Mouse (Mus musculus): Measurements from ENCODE around the gene Psip1.
A peak's percentile ranks its signal among the peaks of the same experiment; 100 is the strongest.
"Not testable (repeated sequence)": the region's sequence is repeated elsewhere in the genome, so short reads cannot be mapped to it uniquely, and the experiment has no call there.

Psip1 gene

DNA sequence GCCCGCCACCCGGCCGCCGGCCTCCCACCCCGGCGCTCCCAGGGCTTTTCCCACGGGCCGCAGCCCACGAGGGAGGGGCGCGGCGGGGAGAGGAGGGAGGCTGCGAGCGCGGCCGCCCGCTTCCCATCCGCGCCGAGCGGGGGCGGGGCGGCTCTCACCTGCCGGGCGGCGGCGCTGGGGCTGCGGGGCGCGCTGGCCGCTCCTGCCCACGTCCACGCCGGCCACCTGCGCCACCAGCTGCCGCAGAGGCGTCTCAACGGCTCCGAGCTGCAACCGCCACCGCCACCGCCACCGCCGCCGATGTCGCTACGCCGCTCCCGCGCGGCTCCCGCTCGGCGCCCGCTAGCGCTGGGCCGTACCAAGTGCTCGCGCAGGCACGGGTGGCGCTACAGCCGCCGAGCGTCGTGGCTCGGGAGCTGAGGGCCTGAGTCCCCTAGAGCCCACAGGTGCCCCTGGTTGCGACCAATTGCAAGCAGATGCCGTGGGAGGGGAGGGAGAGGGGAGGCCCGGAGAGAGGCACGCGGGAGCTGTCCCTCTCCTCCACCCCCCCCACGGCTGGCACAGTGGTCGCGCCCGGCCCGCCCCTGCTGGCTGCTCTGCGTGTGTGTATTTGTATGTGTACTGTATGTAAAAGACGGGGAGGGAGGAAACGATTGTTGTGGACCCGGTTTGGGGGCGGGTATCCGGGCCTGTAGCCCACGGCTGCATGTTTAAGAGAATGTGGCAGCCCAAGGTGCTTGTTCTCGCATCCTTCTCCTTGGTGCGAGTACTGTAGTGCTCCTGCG lies at the start of gene Psip1:
Gene Psip1, minus strand, starts transcription at position 343 of the 785 bp plus-strand sequence.
- DNase-seq = peak; percentile 92 to 93

DNA sequence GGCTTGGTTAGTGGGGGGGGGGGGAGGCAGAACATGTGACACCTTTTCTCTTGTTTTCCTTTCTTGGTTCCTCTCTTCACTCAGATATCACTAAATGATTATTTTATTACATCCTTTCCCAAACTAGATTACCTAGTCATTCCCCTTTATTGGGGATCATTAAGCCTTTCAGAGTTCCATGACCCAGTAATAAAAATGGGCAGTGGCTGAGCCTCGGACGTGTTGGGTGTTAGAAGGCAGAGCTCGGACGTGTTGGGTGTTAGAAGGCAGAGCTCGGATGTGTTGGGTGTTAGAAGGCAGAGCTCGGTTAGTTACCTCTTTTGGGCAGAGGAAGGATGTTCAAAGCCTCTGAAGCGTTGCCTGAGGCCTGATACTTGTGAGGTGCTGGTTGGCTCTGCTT lies 47.8 kb upstream of the Psip1 start:
- DNase-seq = no peak

DNA sequence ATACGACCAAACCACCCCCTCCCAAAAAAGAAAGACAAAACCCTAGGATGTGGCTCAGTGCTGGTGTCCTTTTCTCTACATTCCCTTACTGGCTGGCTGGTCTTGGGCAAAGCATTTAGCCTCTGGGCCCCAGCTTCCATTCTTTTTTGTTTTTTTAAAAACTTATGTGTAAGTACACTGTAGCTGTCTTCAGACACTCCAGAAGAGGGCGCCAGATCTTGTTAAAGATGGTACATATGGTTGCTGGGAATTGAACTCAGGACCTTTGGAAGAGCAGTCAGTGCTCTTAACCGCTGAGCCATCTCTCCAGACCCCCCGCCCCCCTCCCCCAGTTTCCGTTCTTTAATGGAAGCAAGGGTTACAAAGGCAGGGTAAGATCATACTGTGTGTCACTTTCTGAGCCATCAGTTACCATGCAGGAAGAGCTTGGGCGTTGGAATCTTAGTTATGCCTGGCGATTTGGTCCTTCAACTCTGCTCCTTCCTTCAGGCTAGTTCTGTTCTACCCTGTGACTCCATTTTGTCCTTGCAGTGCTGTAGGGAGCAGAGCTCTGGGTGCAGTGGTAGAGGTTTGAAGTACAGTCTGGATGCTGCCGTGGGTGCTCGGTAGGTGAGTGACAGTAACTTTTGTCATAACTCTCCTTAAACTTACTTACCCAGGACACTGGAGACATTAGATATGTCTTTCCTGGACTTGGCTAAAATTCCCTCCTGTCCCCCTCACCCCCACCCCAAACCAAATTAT lies 47.1 kb upstream of the Psip1 start:
- DNase-seq = peak in 1 of 2 experiments; percentile 12

DNA sequence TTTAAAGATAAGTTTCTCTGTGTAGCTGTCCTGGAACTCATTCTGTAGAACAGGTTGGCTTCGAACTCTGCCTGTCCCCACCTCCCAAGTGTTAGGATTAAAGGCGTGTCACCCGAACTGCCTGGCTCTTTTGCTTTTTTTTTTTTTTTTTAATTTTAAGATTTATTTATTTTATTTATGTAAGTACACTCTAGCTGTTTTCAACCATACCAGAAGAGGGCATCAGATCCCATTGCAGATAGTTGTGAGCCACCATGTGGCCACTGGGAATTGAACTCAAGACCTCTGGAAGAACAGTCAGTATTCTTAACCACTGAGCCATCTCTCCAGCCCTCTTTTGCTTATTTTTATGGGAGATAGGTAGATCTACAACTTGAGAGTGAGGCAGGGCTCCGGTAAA lies 43.8 kb upstream of the Psip1 start:
- not testable (repeated sequence) for DNase-seq

DNA sequence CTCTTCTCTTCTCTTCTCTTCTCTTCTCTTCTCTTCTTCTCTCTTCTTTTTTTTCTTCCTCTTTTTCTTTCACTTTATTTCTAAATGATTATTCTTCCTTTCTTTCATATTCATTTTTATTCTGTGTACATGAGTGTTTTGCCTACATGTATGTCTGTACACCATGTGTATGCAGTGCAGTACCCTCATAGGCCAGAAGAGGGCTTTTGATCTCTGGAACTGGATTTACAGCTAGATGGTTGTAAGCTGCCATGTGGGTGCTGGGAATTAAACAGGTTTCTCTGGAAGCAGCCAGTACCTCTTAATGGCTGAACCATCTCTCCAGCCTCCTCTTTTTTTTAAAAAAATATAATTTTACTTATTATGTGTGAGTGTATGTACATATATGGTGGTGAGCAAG lies 41.7 kb upstream of the Psip1 start:
- DNase-seq = peak; percentile 72 to 78

DNA sequence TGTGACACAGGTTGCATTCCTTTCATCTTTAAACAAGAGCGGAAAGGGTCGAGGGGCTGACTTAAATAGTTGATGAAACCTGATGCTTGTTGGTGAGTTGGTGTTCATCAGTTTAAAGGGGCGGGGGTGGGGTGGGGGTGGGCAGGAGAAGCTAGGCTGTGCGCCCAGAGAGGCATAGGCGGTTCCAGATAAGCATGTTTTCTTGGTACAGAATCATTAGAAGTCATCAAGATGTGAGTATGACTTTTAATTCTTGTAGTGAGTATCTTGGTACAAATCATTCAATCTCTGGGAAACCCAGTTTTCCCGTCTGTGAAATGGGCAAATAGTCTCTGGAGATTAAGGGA lies 40.7 kb upstream of the Psip1 start:
- no peak for DNase-seq

DNA sequence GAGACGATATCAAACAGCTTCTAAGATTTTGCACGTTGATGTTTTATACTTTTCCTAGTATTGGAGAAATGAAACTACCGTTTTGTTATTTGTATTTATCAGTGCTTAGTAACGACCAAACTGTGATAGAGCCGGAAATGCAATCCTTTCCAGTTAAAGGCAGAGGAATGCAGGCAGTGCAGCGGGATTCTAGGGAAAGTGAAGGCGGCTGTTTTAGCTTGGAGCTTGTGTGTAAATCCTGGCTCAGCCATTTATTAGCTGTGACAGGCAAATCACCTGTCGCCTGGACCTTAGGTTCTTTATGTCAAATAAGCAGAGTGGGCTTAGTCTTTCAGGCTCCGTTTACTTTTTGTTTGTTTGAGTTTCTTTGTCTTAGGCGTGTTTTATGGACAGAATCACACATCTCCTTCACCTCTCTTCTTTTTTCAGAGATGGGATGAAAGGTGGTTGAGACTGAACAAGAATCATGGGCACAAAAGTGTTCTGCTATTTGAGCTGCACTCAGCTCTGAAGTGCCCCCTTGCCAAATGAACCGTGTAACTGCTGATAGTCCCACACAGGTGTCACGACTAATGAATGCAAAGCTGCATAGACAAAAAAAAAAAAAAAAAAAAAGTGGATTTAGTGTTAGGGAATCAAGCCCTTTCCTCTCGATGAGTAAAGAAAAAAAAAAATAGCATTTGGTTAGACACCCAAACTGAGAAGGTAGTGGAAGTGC lies 40.2 kb upstream of the Psip1 start:
- DNase-seq = no peak

DNA sequence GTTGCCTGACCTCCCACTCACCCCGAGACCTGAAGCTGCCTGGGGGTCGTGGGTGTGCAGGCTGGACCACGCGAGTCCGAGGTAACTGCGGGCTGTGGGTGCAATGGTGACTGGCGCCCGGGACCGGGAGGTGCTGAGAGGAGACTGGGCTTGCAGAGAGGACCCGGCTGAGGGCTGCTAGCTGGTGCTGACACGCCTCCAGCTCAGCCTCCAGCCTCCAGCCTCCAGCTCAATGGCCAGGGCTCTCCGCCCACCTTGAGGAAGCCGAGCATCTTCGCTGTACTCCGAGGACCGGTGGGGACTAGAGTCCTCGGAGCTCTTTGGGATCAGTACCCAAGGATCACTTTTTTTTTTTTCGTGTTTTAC lies 39.4 kb upstream of the Psip1 start:
- DNase-seq = no peak

DNA sequence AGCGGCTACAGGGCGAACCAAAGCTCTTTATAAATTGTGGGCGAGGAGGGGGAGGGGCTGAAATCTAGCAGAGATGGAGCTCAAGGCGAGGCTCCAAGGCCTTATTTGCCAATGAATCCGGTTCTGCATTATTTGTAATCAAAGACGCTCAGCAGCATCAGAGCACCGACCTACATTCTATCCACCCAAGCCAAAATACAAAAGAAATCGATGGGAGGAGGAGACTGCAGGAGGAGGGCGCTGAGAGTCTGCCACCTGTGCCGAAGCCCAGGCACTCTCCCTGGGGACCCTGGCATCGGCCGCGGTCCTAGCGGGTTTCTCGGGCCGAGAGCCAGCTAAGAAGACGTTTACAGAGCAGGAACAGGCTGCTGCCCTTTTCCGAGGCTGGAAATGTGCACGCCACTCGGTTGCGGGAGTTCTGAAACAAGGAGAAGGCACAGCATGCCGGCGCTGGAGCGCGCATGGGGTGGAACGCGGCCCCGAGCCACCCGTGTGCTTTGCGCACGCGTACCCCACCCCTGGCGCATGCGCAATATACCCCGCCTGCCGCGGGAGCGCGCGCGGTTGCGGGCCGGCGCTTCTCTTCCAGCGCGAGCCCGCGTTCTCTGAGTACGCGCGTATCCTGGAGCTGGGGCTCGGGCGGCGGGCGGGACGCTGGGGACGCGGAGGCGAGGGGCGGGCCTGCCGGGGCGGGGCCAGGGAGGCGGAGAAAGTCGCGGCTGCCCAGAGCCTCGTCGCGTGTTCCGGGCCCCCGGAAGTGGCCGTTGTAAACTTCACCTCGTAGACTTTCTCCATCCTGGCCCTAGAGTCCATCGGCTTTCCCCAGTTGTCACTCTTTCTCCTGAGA lies 38.8 kb upstream of the Psip1 start, which contains the start of gene Ccdc171:
Gene Ccdc171, plus strand, starts transcription at position 703 of the 847 bp plus-strand sequence.
- peak; percentile 96 for DNase-seq

DNA sequence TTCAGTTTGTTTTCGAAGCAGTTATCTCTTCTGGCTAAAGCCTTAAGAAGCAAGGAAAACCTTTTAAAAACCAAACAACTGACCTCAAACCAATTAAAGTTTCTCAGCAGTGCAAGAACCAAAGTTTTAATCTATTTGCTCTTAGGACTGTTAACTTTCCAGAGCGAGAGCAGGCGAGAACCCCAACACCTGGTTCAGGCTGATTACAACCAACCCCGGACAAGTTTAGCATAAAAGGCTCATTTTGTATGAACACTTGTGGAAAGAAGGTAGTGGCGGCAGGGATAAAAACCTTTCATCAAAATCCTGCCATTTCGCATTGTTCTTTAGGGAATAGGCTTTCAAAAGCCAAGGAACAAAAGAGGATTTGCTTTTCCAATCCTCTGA lies 38.2 kb upstream of the Psip1 start:
- DNase-seq = no peak

DNA sequence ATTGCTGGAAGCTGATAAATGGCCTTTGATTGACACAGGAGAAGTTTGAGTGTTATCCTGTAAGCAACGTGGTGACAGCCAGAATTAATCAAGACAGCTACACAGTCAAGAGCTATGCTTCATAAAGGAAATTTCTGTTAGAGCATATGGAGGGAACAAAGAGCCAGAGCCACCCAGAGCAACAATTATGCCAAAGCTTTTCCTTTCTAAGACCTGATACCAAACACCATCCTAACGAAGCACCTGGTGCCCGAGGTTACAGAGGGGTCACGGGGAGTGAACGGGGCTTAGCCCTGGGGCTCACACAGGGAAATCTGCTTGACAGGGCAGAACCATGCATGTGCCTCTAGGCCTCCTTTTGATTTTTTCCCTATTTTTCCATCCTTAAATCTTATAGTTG lies 35.8 kb upstream of the Psip1 start:
- no peak for DNase-seq

DNA sequence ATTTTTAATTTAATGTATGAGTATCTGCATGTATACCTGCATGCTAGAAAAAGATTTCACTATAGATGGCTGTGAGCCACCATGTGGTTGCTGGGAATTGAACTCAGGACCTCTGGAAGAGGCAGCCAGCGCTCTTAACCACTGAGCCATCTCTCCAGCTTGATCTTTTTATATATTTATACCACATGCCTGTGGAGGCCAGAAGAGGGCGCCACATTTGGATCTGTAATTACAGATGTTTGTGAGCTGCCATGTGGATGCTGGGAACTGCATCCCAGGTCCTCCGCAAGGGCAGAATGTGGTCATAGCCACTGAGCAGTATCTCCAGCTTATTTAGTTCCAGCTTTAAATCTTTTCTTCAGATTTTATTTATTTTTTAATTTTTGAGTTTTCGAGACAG lies 34.0 kb upstream of the Psip1 start:
- DNase-seq = peak in 1 of 2 experiments; percentile 15

DNA sequence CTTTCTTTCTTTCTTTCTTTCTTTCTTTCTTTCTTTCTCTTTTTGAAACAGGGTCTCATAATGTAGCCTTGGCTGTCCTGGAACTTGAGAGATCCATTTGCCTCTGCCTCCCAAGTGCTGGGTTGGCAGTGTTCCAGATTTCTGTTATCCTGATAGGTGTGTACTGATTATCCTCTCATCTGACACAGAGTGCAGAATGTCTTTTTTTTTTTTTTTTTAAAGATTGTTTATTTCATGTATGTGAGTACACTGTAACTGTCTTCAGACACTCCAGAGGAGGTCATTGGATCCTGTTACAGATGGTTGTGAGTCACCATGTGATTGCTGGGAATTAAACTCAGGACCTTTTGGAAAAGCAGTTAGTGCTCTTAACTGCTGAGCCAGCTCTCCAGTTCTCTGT lies 33.5 kb upstream of the Psip1 start:
- DNase-seq = no peak

DNA sequence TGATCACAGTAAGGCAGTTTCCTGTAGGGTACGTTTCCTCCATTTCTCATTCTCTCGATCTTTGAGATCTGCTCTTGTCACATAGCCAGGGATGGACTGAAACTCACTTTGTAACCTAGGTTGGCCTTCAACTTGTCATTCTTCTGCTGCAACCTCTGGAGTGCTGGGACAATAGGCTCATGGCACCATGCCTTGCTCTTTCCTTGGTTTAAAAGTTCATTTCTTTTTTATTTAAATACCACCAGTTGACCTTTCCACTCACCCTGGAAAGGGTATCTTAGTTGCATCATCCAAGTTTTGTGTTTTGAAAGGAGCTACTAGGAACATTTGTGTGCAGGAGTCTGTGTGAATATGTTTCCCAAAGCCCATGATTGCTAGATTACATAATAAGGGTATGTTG lies 32.9 kb upstream of the Psip1 start:
- DNase-seq = no peak

DNA sequence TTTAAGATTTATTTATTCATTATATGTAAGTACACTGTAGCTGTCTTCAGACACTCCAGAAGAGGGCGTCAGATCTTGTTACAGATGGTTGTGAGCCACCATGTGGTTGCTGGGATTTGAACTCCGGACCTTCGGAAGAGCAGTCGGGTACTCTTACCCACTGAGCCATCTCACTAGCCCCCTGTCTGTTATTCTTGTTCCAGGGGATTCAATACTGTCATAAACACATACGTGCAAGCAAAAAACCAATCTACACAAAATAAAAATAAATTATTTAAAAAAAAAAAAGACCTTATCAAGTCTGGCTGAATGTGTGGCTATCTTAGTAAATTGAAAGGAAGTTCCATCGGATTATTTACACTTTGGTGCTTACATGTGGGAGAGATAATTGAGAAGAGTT lies 29.9 kb upstream of the Psip1 start:
- DNase-seq = not testable (repeated sequence)

DNA sequence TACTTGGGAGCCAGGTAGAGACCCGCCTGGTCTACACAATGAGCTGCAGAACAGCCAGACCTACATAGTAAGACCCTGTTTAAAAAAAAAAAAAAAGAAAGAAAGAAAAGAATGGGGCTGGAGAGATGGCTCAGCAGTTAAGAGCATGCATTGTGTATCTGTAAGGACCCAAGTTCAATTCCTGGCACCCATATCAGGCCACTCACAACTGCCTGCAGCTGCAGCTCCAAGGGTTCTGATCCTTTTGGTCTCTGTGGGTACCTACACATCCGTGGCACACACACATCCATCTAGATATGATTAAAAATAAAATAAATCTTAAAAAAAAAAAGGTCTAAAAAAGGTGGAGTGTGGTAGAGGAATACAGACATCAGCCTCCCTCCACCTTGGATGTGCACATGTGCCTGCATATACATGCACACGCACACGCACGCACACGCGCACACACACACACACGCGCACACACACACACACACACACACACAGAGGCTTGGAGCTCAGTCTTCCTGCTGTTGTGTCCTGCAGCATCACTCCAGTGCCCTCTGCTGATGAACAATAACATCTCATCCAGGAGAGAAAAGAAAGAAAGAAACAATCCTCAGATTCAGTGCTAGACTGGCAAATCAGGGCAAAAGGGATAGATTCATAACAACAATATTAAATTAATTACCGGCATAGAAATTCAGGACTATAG lies 28.9 kb upstream of the Psip1 start:
- DNase-seq = no peak

DNA sequence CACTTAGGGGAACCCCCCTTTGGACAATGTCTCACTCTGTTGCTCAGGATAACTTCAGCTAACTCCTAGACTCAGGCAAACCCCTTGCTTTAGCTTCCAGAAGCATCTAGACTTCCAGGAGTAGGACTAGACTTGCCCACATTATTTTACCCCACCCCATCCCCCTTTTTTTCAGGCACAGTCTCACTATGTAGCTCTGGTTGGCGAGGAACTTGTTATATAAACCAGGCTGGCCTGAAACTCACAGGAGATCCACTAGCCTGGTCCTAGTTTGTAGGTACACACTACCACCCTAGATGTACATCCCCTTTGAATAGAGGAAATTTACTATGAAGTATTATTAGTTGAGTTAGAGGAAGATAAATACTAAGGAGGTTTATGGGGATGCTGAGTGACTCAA lies 27.9 kb upstream of the Psip1 start:
- no peak for DNase-seq

DNA sequence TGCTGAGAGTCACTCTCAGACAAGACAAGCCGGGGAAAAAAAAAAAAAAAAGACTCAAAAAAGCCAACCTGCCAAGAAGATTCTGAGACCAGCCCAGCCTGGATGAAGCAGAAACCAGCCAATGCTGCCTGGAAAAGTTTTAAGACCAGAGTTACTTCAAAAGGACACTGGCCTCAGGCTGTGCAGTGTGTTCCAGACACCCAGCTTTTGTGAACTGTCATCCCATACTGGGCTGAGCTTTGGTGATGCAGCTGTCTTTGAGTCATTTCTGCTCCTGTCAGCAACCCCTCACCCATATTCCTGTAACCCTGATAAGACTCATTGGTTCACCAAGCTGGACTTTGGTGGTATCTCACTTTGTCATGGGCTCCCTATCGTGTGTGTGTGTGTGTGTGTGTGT lies 26.4 kb upstream of the Psip1 start:
- DNase-seq = no peak

DNA sequence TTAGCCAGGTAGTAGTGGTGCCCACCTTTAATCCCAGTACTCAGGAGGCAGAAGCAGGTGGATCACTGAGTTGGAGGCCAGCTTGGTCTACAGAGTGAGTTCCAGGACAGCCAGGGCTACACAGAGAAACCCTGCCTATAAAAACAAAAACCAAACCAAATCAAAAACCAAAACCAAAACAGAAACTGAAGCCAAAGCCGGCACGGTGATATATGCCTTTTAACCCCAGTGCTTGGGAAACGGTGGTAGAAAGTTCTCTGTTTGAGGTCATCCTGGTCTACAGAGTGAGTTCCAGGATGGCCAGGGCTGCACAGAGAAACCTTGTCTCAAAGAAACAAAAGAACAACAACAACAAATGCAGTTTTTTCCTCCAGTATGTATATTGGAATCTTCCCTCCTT lies 26.0 kb upstream of the Psip1 start:
- no peak for DNase-seq

DNA sequence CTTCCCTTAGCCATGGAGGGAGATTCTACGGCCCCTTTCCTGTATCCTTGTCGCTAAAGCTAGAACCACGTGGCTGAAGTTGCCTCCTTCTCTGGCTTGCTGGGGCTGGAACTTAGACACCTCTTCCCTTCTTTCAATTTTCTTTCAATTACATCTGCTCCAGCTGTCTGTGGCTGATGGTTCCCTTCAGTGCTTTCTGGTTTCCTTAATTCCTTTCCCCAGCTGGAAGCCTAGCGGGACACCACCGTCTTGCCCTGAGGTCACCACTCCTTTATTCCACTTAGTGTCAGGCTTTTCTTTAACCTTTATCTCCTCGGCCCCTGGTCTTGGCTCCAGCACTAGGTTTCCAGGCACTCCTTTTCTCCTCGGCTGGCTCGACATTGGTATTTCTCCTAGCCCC lies 24.8 kb upstream of the Psip1 start:
- no peak for DNase-seq

DNA sequence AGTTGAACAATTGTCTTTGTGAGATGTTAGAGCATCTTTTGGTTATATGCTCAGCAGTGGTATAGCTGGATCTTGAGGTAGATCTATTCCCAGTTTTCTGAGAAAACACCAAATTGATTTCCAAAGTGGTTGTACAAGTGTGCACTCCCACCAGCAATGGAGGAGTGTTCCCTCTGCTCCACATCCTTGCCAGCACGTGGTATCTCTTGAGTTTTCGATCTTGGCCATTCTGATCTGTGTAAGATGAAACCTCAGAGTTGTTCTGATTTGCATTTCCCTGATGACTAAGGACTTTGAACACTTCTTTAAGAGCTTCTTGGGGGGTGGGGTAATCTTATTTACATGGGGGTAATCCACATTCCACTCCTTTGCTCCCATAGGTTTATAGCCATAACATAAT lies 23.3 kb upstream of the Psip1 start:
- DNase-seq = no peak

DNA sequence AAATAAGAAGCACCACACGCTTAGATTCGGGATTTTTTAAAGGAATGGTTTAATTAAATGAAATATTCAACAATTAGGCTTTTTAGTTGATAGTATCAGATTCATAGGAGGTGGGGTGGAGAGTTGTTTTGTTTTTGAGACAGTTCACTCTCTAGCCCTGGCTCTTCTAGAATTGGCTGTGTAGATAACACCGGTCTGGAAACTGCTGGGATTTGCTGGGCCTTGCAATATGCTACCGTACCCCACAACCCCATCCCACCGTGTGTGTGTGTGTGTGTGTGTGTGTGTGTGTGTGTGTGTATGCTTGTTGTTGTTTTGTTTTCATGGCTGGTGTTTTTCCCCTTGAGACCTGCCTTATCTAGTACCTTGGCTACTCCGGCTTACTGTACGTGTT lies 14.8 kb upstream of the Psip1 start:
- DNase-seq = no peak

Data from B cell, adult 2 months (primary cell).